Mouse (Mus musculus) hindbrain, embryonic 10.5 days (tissue): ENCODE results near the gene Traf3. TPM values are rescaled to one million over a fixed set of nuclear protein-coding genes. Genes with fewer than 3 reads are reported as not detected.

ENCODE experiments used
- DNase-seq: peaks from one replicate; pipeline ENCODE4 v3.0.0-alpha.2; 2017; ENCODE audit warnings: low spot score
- H3K27ac ChIP-seq: fragments of 300-500 bp; sonication (generic); 2 replicates; pipeline ENCODE4 v1.5.1; 2016; ENCODE audit warnings: mild to moderate bottlenecking, moderate library complexity
- H3K27me3 ChIP-seq: fragments of 300-500 bp; sonication (generic); 2 replicates; pipeline ENCODE4 v1.6.1; 2016; ENCODE audit warnings: mild to moderate bottlenecking; ENCODE audit not compliant: poor library complexity, insufficient read depth, severe bottlenecking
- H3K36me3 ChIP-seq: fragments of 300-500 bp; sonication (generic); 2 replicates; pipeline ENCODE4 v1.6.1; 2016; ENCODE audit warnings: mild to moderate bottlenecking, moderate library complexity
- H3K4me1 ChIP-seq: fragments of 300-500 bp; sonication (generic); replicated peaks from 2 replicates; pipeline ENCODE4 v1.6.1; 2016; ENCODE audit warnings: mild to moderate bottlenecking
- H3K4me3 ChIP-seq: fragments of 300-500 bp; sonication (generic); 2 replicates; pipeline ENCODE4 v1.5.1; 2016; ENCODE audit warnings: mild to moderate bottlenecking, moderate library complexity
- H3K9me3 ChIP-seq: fragments of 300-500 bp; sonication (generic); 2 replicates; pipeline ENCODE4 v1.6.1; 2016; ENCODE audit warnings: mild to moderate bottlenecking, moderate library complexity
- WGBS: fragments of 180-500 bp; shearing (Covaris S2); methylation state at CpG from one replicate; pipeline ENCODE4 v1.1.7; 2016; 5-methylcytosine and 5-hydroxymethylcytosine counted together
- polyA plus RNA-seq: library from polyadenylated mRNA; unstranded; fragments of >200 nt; fragmentation: Nextera tagmentation; extraction: Ambion mirVana; gene quantifications from 2 replicates; pipeline ENCODE4 v1.2.1, GENCODE M21; 2016

Gene Traf3
- polyA plus RNA-seq: 11.0 and 13.9 TPM in 2 replicates

DNA sequence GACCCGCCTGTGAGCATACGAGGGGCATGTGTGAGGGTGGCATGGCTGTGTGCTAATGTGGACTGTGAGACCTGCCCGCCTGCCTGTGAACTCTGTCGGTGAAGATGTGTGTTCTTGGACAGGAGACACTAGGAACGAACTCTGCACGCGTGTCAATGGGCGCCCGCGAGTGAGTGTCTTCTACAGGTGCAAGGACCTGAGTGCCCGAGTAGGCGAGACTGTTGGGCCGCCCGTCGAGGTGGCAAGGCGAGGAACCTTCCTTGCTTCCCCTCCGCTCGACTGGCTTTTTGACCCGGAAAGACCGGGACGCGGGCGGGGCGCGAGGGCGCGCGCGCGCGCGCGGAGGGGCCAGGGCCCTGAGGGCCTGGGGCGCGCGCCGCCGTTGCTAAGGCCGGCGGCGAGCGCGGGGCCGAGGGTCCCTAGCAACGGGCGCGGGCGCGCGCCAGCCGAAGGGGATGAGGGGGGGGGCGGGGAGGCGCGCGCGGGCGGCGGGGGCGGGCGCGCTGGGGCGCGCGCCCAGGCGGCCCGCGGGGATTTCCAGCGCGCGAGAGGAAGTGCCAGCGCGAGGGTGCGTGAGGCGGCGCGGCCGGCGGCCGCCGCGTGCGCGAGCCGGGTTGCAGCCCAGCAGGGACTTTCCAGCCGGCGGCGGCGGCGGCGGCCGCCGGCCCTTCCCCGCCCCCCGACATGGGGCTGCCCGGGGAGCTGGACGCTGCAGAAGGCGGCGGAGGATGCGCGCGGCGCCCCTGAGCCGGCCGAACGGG is at the start of gene Traf3:
Traf3 (plus strand) TSS at position 540 of the 761 bp plus-strand sequence.
- Histone ChIP-seq H3K4me3 (peak within 1 kb of the TSS; percentile 89), H3K27ac (peak within 1 kb of the TSS; percentile 92), H3K27me3 (no peaks in the 10 kb centered on the region), H3K9me3 (no peaks in the 10 kb centered on the region), H3K4me1 (peaks cover 66% of the 10 kb centered on the region), H3K36me3 (no peaks in the 10 kb centered on the region)
- peak; percentile 76 for DNase-seq
- 5% methylated on average over 95 of the region's 105 CpGs for WGBS

DNA sequence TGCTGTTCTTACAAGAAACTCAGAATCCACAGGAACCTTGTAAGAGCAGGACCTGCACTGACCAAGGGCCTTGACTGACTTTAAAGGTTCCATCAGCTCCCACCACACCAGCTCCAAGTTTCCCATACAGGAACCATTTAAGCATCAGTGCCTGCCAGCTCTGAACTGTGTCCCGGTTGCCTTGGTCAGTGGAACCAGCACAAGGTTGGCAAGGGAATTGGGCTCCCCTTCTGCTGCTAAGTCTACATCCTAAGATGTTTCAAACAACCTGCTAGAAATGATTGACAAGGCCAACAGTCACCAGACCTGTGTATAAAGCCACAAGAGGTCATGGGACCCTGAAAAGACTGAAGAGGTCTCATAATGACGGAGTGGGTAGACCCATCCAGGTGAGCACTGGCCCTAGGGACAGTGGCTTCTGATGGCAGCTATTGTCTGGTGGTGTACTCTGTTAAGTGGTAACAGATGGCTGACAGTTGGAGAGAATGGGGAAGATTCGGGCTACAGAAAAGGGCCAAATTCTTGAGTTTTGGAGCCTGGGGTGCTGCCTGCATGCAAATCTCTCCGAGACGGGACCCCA is 46.6 kb upstream of the Traf3 start:
- no peak overlapping the region for H3K4me3 ChIP-seq
- H3K27me3 ChIP-seq: no peaks in the 10 kb centered on the region
- H3K4me1 ChIP-seq: peaks cover 24% of the 10 kb centered on the region
- H3K27ac ChIP-seq: no peak overlapping the region
- H3K9me3 ChIP-seq: peaks cover 6% of the 10 kb centered on the region; the same call in 1 of the 2 replicates
- peaks cover 70% of the 10 kb centered on the region for H3K36me3 ChIP-seq
- 92% methylated on average over 5 of the region's 5 CpGs for WGBS
- DNase-seq: no peak

DNA sequence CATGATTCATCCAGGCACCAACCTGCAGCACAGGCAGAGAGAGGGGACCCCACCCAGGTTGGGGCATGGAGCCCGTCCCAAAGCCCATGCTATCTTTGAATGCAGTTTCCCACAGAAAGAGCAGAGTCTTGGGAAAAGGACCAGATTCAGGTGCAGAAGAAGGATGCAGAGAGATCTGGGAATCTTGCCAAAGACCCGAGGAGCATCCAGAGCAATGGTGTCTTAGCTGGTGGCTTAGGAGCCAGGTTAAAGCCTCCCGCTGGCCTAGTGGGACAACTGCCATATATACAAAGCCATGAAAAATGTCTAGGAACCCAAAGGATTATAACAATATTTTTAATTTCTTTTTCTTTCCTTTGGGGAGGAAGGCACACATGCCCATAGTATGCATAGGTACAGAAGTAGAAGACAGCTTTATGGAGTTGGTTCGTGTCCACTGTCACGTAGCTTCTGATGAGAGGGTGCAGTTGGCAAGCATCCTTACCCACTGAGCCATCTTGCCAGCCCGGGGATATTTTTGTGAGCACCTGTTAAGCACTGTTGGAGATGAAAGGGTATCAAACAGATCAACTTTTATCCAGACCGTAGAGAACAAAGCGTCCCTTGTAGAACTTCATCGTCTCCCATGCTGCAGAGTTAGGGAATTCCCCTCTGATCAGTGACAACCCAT is 45.1 kb upstream of the Traf3 start:
- Histone ChIP-seq H3K36me3 (peaks cover 60% of the 10 kb centered on the region), H3K4me1 (peaks cover 17% of the 10 kb centered on the region), H3K4me3 (no peak overlapping the region), H3K27me3 (no peaks in the 10 kb centered on the region), H3K9me3 (peaks cover 6% of the 10 kb centered on the region; the same call in 1 of the 2 replicates), H3K27ac (no peak overlapping the region; the same call in 1 of the 2 replicates)
- DNase-seq: no peak
- 93% methylated on average over 9 of the region's 9 CpGs for WGBS

DNA sequence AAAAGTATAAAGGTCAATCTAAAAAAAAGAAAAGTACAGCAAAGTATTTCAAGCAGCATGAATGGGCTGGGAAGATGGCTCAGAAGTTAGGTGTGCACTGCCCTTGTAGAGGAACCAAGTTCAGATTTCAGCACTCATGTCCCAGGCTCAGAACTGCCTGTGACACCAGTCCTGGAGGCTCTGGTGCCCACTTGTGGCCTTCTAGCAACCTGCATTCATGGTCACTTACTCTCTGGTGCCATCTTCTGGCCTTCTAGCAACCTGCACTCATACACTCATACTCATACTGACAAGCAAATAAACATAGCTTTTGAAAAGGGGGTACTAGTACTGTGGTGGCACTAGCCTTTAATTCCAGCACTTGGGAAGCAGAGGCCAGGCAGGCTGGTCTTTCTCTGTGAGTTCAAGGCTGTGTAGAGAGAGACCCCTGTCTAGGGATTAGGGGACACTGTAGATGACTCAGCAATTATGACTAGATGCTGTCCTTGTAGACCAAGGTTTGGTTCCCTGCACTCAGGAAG is 43.8 kb upstream of the Traf3 start:
- peaks cover 47% of the 10 kb centered on the region for H3K36me3 ChIP-seq
- peaks cover 10% of the 10 kb centered on the region; the same call in 1 of the 2 replicates for H3K4me1 ChIP-seq
- no peak overlapping the region for H3K4me3 ChIP-seq
- no peaks in the 10 kb centered on the region for H3K27me3 ChIP-seq
- peaks cover 6% of the 10 kb centered on the region; the same call in 1 of the 2 replicates for H3K9me3 ChIP-seq
- no peak for DNase-seq
- no peak overlapping the region for H3K27ac ChIP-seq

DNA sequence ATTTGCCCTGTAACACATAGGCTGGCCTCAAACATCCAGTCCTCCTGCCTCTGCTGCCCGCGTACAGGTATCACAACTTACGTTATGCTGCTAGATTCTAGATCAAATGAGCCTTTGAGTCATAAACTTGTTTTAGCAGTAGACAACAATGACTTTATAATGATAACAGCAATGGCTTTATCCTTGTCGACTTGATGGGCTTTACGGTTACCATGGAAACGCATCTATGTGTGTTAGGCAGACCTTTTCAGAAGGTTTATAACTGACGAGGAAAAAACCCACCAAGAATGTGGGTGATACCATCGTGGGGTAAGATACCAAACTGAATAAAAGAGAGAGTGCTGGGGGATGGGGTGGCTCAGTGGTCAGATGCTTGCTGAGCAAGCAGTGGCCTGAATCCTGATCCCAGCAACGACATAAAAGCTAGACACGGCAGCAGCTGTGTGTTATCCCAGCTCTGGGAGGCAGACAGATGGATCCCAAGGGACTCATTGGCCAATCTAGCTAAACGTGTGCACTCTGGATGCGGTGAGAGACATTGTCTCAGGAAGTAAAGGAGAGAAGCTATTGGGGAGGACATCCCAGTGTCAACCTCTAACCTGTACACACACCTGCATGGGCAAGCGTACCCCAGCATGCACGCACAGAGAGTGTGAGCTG is 41.4 kb upstream of the Traf3 start:
- Histone ChIP-seq H3K27me3 (no peaks in the 10 kb centered on the region), H3K4me1 (peaks cover 6% of the 10 kb centered on the region; the same call in 1 of the 2 replicates), H3K36me3 (peaks cover 23% of the 10 kb centered on the region), H3K9me3 (peaks cover 6% of the 10 kb centered on the region; the same call in 1 of the 2 replicates), H3K4me3 (no peak overlapping the region), H3K27ac (no peak overlapping the region)
- 82% methylated on average over 14 of the region's 14 CpGs for WGBS
- no peak for DNase-seq

DNA sequence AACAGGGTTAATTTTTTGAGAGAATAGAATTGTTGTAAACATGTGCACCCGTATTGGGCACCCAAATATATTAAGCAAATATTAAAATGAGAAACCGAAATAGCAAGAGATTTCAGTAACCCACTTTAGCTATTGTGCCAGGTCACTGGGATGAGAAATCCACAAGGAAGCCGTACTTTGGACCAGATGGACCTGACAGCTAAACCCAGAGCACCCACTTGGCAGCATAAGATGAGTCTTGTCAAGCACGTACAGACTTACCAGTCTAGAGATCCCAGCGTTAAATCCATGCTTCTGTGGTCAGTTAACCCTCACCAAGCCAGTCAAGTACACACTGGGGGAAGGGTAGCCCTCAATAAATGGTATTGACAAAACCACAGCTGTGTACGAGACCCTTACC is 40.5 kb upstream of the Traf3 start:
- H3K9me3 ChIP-seq: peaks cover 6% of the 10 kb centered on the region; the same call in 1 of the 2 replicates
- peaks cover 15% of the 10 kb centered on the region for H3K36me3 ChIP-seq
- H3K4me3 ChIP-seq: no peak overlapping the region
- 86% methylated on average over 6 of the region's 6 CpGs for WGBS
- peaks cover 6% of the 10 kb centered on the region; the same call in 1 of the 2 replicates for H3K4me1 ChIP-seq
- no peaks in the 10 kb centered on the region for H3K27me3 ChIP-seq
- H3K27ac ChIP-seq: no peak overlapping the region
- no peak for DNase-seq

DNA sequence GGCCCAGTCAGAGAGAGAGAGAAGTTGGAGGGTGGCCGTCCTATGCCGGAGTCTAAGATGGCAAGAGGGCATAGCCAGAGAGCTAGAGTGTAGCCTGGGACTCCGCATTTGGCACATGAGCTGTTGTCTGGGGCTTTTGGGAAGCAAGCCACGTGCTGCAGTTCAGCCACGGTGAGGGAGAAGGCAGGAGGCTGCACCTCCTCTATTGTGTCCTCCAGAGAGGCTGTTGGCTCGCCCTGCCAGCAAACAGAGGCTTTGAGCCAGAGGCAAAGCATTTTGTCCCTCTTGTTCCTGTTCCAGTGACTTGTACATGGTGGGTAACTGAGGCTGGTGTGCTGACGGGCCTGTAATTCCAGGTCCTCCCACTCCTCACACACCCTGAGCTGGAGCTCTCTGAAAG is 32.0 kb upstream of the Traf3 start:
- WGBS: 90% methylated on average over 7 of the region's 7 CpGs

DNA sequence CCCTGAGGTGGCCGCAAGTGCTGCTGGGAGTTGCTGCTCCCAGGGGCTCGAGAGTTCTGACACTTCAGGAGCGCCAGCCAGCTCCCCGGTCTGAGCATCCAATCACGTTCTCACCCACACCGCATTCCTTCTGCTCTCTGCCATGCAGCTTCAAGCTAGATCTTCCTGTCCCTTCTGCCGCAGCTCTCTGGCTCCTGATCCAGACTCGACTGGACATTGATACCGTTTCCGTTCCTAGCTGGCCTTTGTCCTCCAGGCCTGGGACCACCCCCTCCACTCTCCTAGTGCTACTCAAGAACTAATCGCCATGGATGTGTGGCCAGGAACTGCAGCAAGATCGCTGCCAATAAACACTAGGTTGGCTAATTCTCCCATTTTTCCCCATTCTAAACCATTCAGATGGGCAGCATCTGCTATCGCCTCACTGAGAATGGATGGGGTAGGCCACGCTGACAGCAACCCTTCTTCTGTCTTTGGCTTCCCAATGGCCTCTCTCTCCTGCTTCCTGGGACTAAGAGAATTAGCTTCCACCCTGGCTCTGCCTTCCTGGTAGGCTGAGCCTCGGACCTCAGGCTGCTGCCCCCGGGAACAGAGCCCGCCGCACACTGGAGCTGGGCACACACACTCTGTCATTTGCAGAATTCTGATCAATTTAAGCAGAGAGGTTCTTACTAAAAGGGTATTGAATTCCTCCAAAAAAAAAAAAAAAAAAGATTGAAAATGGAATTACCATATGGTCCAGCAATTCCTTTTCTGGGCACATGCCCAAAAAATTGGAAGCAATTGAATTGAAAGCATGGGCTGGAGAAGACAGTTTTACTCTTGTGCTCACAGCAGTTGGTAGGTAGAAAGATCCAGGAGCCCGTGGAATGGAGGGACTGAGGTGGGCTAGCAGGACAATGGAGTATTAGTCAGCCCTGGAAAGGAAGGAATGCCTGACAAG is 31.1 kb upstream of the Traf3 start:
- H3K27me3 ChIP-seq: no peaks in the 10 kb centered on the region
- H3K27ac ChIP-seq: peak overlapping the region; percentile 16; the same call in 1 of the 2 replicates
- DNase-seq: no peak
- peaks cover 14% of the 10 kb centered on the region; the same call in 1 of the 2 replicates for H3K9me3 ChIP-seq
- H3K4me3 ChIP-seq: no peak overlapping the region
- WGBS: 80% methylated on average over 19 of the region's 19 CpGs
- H3K4me1 ChIP-seq: peaks cover 6% of the 10 kb centered on the region
- H3K36me3 ChIP-seq: no peaks in the 10 kb centered on the region; the same call in 1 of the 2 replicates

More for the DNA sequence above, 32.0 kb upstream of the Traf3 start:
- Histone ChIP-seq H3K27me3 (no peaks in the 10 kb centered on the region), H3K36me3 (no peaks in the 10 kb centered on the region; the same call in 1 of the 2 replicates), H3K4me3 (no peak overlapping the region), H3K27ac (no peak overlapping the region), H3K9me3 (peaks cover 12% of the 10 kb centered on the region; the same call in 1 of the 2 replicates), H3K4me1 (peaks cover 6% of the 10 kb centered on the region)
- no peak for DNase-seq

DNA sequence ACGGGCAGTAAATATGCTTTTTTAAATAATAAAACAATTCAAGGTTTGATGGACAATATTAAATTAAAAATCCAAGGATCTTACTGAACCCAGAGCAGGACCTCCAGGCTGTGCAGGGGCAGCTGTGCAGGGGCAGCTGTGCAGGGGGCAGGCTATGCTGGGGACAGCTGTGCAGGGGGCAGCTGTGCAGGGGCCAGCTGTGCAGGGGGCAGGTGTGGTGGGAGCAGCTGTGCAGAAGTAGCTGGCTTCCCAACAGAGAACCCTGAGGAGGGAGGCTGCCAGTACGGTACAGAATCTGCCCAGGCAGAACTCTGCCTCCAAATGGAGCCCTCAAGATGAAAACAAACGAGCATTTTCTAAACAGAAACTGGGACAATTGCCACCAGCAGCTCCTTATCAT is 30.2 kb upstream of the Traf3 start:
- DNase-seq: no peak
- Histone ChIP-seq H3K36me3 (no peaks in the 10 kb centered on the region; the same call in 1 of the 2 replicates), H3K27me3 (no peaks in the 10 kb centered on the region), H3K4me3 (no peak overlapping the region), H3K9me3 (peaks cover 14% of the 10 kb centered on the region; the same call in 1 of the 2 replicates), H3K27ac (0 out of 2 replicates have a peak overlapping the region, but pooled peaks have one; percentile 45), H3K4me1 (peaks cover 6% of the 10 kb centered on the region)
- WGBS: 78% methylated on average over 3 of the region's 3 CpGs

DNA sequence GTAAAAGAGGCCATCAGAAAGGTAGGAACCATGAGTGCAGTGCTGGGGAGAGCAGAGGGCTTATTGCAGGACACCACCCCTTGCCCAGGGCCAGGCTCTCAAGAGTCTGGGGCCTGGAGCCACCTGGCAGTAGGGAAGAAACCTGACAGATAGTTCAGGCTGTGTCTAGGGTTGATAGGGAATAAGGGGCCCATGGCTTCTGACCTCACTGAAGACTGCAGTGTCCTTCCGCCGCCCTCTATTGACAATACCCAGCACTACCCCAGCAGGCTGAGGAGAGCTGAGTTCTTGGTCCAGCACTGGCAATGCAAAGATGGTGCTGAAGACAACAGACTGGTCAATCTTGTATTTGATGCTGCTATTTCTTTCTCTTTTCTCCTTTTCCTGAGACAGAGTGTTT is 29.1 kb upstream of the Traf3 start:
- Histone ChIP-seq H3K4me3 (no peak overlapping the region), H3K4me1 (peaks cover 6% of the 10 kb centered on the region), H3K36me3 (no peaks in the 10 kb centered on the region; the same call in 1 of the 2 replicates), H3K27me3 (no peaks in the 10 kb centered on the region), H3K9me3 (peaks cover 14% of the 10 kb centered on the region; the same call in 1 of the 2 replicates), H3K27ac (no peak overlapping the region)
- 62% methylated on average over 2 of the region's 2 CpGs for WGBS
- DNase-seq: no peak

DNA sequence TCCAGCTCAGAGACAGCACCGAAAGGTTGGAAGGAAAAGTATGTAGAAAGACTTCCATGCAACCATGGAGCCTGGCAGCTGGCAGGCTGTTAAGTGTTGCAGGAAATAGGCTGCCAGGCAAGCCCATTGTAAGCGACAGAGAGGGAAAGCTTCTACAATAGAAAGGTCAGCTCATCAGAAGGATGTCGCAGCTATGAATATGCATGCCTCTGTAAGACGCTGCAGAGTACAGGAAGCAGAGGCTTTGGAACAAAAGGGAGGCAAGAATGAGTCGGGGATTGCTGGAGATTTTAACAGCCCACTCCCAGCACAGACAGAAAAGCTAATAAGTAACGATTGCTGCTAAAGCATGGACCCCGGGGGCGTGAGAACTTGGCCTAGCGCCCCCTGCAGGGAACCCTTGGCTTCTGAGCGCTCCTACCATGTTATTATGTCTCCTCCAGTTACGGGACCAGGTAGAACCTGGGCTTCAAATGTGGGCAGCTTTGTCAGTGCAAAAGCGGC is 23.1 kb upstream of the Traf3 start:
- H3K4me3 ChIP-seq: peak overlapping the region; percentile 23
- 13% methylated on average over 12 of the region's 12 CpGs for WGBS
- H3K27me3 ChIP-seq: no peaks in the 10 kb centered on the region; the same call in none of the 2 replicates

More for the DNA sequence above, 23.1 kb upstream of the Traf3 start:
- peaks cover 5% of the 10 kb centered on the region; the same call in 1 of the 2 replicates for H3K9me3 ChIP-seq
- H3K36me3 ChIP-seq: no peaks in the 10 kb centered on the region
- DNase-seq: peak; percentile 76
- H3K27ac ChIP-seq: peak overlapping the region; percentile 92
- peaks cover 47% of the 10 kb centered on the region for H3K4me1 ChIP-seq
